9 mouse cellular contexts compared by ENCODE assay signal in genomic region chr15:83634076-83634475, GRCm38 (mm10). TPM values are rescaled to one million over a fixed set of nuclear protein-coding genes. Genes with fewer than 3 reads are reported as not detected.
DNase-seq lines count a peak whose midpoint lies in the region; ATAC-seq and TF ChIP-seq lines count a peak whose summit lies in the region.
"Had no signal": no experiment of that assay in that cellular context is flagged by ENCODE, and none has a peak within 500 bp of the region (broad histone marks: within the 10 kb centered on the region; RNA-seq: fewer than 3 reads in every experiment).

No protein-coding gene starts in this region.

- peak; percentile 78 for TF ChIP-seq CTCF in lung, postnatal 0 days (IDR thresholded peaks at IDR 0.05)

- no peak for ATAC-seq in hindbrain, embryonic 11.5 days (ENCODE audit: low FRiP score)
- no peak for ATAC-seq in hindbrain, embryonic 12.5 days (ENCODE audit: low FRiP score)
- no peak for ATAC-seq in lung, postnatal 0 days

- H3K27me3 ChIP-seq in hindbrain, embryonic 11.5 days (ENCODE audit: control insufficient read depth, insufficient read depth, low read length): no peaks in the 10 kb centered on the region
- no peaks in the 10 kb centered on the region for H3K27me3 ChIP-seq in hindbrain, embryonic 12.5 days
- H3K27me3 ChIP-seq in lung, postnatal 0 days (replicated peaks; ENCODE audit: insufficient read depth, low read length): no peaks in the 10 kb centered on the region
- no peaks in the 10 kb centered on the region for H3K27me3 ChIP-seq in limb, embryonic 10.5 days (ENCODE audit: low read depth, poor library complexity, severe bottlenecking)

- 14% methylated on average over 1 of the region's 1 CpGs for WGBS in hindbrain, embryonic 11.5 days
- WGBS in hindbrain, embryonic 12.5 days: 13% methylated on average over 1 of the region's 1 CpGs
- 12% methylated on average over 1 of the region's 1 CpGs for WGBS in lung, postnatal 0 days
- 9% methylated on average over 1 of the region's 1 CpGs for WGBS in limb, embryonic 10.5 days

- peaks cover 4% of the 10 kb centered on the region; the same call in 1 of the 2 replicates for H3K9me3 ChIP-seq in hindbrain, embryonic 11.5 days (ENCODE audit: control insufficient read depth, low read length)
- peaks cover 8% of the 10 kb centered on the region for H3K9me3 ChIP-seq in hindbrain, embryonic 12.5 days (replicated peaks)
- H3K9me3 ChIP-seq in lung, postnatal 0 days (ENCODE audit: low read length): no peaks in the 10 kb centered on the region
- H3K9me3 ChIP-seq in limb, embryonic 10.5 days (replicated peaks): peaks cover 10% of the 10 kb centered on the region

- H3K9ac ChIP-seq in hindbrain, embryonic 11.5 days (ENCODE audit: low read depth, low read length): no peak overlapping the region
- H3K9ac ChIP-seq in hindbrain, embryonic 12.5 days: no peak overlapping the region
- H3K9ac ChIP-seq in lung, postnatal 0 days (replicated peaks; ENCODE audit: low read depth): no peak overlapping the region

- no peak overlapping the region for H3K27ac ChIP-seq in hindbrain, embryonic 11.5 days (ENCODE audit: low read depth, low read length)
- H3K27ac ChIP-seq in hindbrain, embryonic 12.5 days: no peak overlapping the region
- no peak overlapping the region for H3K27ac ChIP-seq in lung, postnatal 0 days (ENCODE audit: low read length)
- H3K27ac ChIP-seq in limb, embryonic 10.5 days: no peak overlapping the region

- TF ChIP-seq EP300 in lung, postnatal 0 days (IDR thresholded peaks at IDR 0.05): no peak

- no peaks in the 10 kb centered on the region for H3K4me1 ChIP-seq in hindbrain, embryonic 11.5 days (replicated peaks; ENCODE audit: control insufficient read depth, insufficient read depth, low read length)
- H3K4me1 ChIP-seq in hindbrain, embryonic 12.5 days: peaks cover 7% of the 10 kb centered on the region
- no peaks in the 10 kb centered on the region for H3K4me1 ChIP-seq in lung, postnatal 0 days (ENCODE audit: insufficient read depth, low read depth, low read length)
- H3K4me1 ChIP-seq in limb, embryonic 10.5 days: peaks cover 29% of the 10 kb centered on the region

- peaks cover 7% of the 10 kb centered on the region for H3K36me3 ChIP-seq in hindbrain, embryonic 11.5 days (ENCODE audit: control insufficient read depth, insufficient read depth, low read length)
- H3K36me3 ChIP-seq in hindbrain, embryonic 12.5 days: peaks cover 45% of the 10 kb centered on the region
- H3K36me3 ChIP-seq in lung, postnatal 0 days (ENCODE audit: insufficient read depth, low read length): no peaks in the 10 kb centered on the region
- peaks cover 93% of the 10 kb centered on the region for H3K36me3 ChIP-seq in limb, embryonic 10.5 days

- H3K4me2 ChIP-seq in hindbrain, embryonic 11.5 days (replicated peaks; ENCODE audit: low read depth, low read length): no peak overlapping the region
- no peak overlapping the region for H3K4me2 ChIP-seq in hindbrain, embryonic 12.5 days (replicated peaks)
- no peak overlapping the region for H3K4me2 ChIP-seq in lung, postnatal 0 days (replicated peaks; ENCODE audit: low read depth, low read length)

- peak; percentile 39 for DNase-seq in hindbrain, embryonic 11.5 days (ENCODE audit: low spot score)
- peak; percentile 28 for DNase-seq in lung, postnatal 0 days (ENCODE audit: low spot score)
- DNase-seq in lung, postnatal 25 days (ENCODE audit: low spot score): no peak
- peak; percentile 57 for DNase-seq in ZHBTc4 (ENCODE audit: low read depth, low spot score)
- DNase-seq in retina, postnatal 1 day: peak; percentile 46
- DNase-seq in adrenal gland, postnatal 25 days: no peak
- DNase-seq in limb, embryonic 10.5 days (ENCODE audit: low spot score): no peak
- DNase-seq: kidney, adult 8-10 months had no signal

- no peak overlapping the region for H3K4me3 ChIP-seq in hindbrain, embryonic 11.5 days (ENCODE audit: low read depth, low read length)
- H3K4me3 ChIP-seq in hindbrain, embryonic 12.5 days: no peak overlapping the region
- H3K4me3 ChIP-seq in lung, postnatal 0 days (ENCODE audit: low read depth, low read length): no peak overlapping the region
- H3K4me3 ChIP-seq in limb, embryonic 10.5 days: no peak overlapping the region

RNA-seq across cellular contexts. Expression of gene Ttll12, which starts 39.1 kb away (rescaled TPM):
- 43.4 and 43.6 TPM in 2 replicates for polyA plus RNA-seq in hindbrain, embryonic 11.5 days (2014; fragmentation: Nextera tagmentation; extraction: Ambion mirVana)
- 44.3 and 45.1 TPM in 2 replicates for polyA plus RNA-seq in hindbrain, embryonic 12.5 days (2016; fragmentation: Nextera tagmentation; extraction: Ambion mirVana)
- 12.3 TPM in 2 replicates for polyA plus RNA-seq in lung, postnatal 0 days (2015; fragmentation: Nextera tagmentation; extraction: Ambion mirVana)
- 33.1 and 33.7 TPM in 2 replicates for total RNA-seq in adrenal gland, postnatal 25 days (2021)
- polyA plus RNA-seq in limb, embryonic 10.5 days (2016; fragmentation: Nextera tagmentation; extraction: Ambion mirVana): 63.8 and 71.0 TPM in 2 replicates

Comparison
In these comparisons a context has a peak if more than half of its experiments do, and no peak if none do; other contexts are left out.
1. DNase-seq: peak in hindbrain, embryonic 11.5 days (single experiment), lung, postnatal 0 days (single experiment), ZHBTc4 (single experiment) and retina, postnatal 1 day (single experiment); none in lung, postnatal 25 days (single experiment), adrenal gland, postnatal 25 days (single experiment) and limb, embryonic 10.5 days (single experiment).